Mouse (Mus musculus): ENCODE results near the gene Ncs1.

Ncs1 gene

GRCm38 (mm10) chr2:31245491-31246141 lies at the start of gene Ncs1:
TSS of gene Ncs1 (plus strand) at chr2:31245823.
- peak; percentile 92 for DNase-seq

- DNase-seq: peak; percentile 49
These were observed 47.0 kb upstream of the Ncs1 start for GRCm38 (mm10) chr2:31198621-31199020.

- no peak for DNase-seq
These were observed 45.6 kb upstream of the Ncs1 start for GRCm38 (mm10) chr2:31200051-31200450.

- no peak for DNase-seq
These were observed 43.8 kb upstream of the Ncs1 start for GRCm38 (mm10) chr2:31201851-31202250.

GRCm38 (mm10) chr2:31202357-31202756 lies 43.3 kb upstream of the Ncs1 start:
- no peak for DNase-seq

GRCm38 (mm10) chr2:31202956-31203355 lies 42.7 kb upstream of the Ncs1 start:
- no peak for DNase-seq

GRCm38 (mm10) chr2:31204677-31205076 lies 40.9 kb upstream of the Ncs1 start:
- no peak for DNase-seq

- DNase-seq: no peak
These were observed 39.4 kb upstream of the Ncs1 start for GRCm38 (mm10) chr2:31206211-31206610.

GRCm38 (mm10) chr2:31206882-31207281 lies 38.7 kb upstream of the Ncs1 start:
- DNase-seq: no peak

GRCm38 (mm10) chr2:31208544-31209142 lies 37.0 kb upstream of the Ncs1 start:
- no peak for DNase-seq

- DNase-seq: no peak
These were observed 36.1 kb upstream of the Ncs1 start for GRCm38 (mm10) chr2:31209525-31209924.

GRCm38 (mm10) chr2:31210144-31210847 lies 35.3 kb upstream of the Ncs1 start:
- no peak for DNase-seq

GRCm38 (mm10) chr2:31211204-31211603 lies 34.4 kb upstream of the Ncs1 start:
- DNase-seq: no peak

GRCm38 (mm10) chr2:31214211-31214796 lies 31.3 kb upstream of the Ncs1 start:
- no peak for DNase-seq

GRCm38 (mm10) chr2:31218611-31219010 lies 27.0 kb upstream of the Ncs1 start:
- DNase-seq: no peak

- no peak for DNase-seq
These were observed 26.2 kb upstream of the Ncs1 start for GRCm38 (mm10) chr2:31219470-31219869.

GRCm38 (mm10) chr2:31220844-31221243 lies 24.8 kb upstream of the Ncs1 start:
- no peak for DNase-seq

- no peak for DNase-seq
These were observed 24.0 kb upstream of the Ncs1 start for GRCm38 (mm10) chr2:31221582-31221981.

GRCm38 (mm10) chr2:31228768-31229311 lies 16.8 kb upstream of the Ncs1 start:
- DNase-seq: no peak

- DNase-seq: no peak
These were observed 6.4 kb upstream of the Ncs1 start for GRCm38 (mm10) chr2:31239203-31239696.

- DNase-seq: no peak
These were observed 5.8 kb upstream of the Ncs1 start for GRCm38 (mm10) chr2:31239833-31240232.

GRCm38 (mm10) chr2:31241639-31242038 lies 4.0 kb upstream of the Ncs1 start:
- DNase-seq: no peak

GRCm38 (mm10) chr2:31244216-31244615 lies 1.4 kb upstream of the Ncs1 start:
- DNase-seq: no peak
